Mouse (Mus musculus) forebrain, embryonic 10.5 days (tissue): Measurements from ENCODE around the gene Yipf4. TPM values are rescaled to one million over a fixed set of nuclear protein-coding genes. Genes with fewer than 3 reads are reported as not detected.

ENCODE experiments used
- DNase-seq: peaks from one replicate; pipeline ENCODE4 v3.0.0-alpha.2; 2017; ENCODE audit warnings: low spot score; ENCODE audit errors: extremely low spot score
- H3K27ac ChIP-seq: fragments of 300-500 bp; sonication (generic); 2 replicates; pipeline ENCODE4 v1.5.1; 2016; ENCODE audit warnings: mild to moderate bottlenecking
- H3K27me3 ChIP-seq: fragments of 300-500 bp; sonication (generic); 2 replicates; pipeline ENCODE4 v1.6.1; 2016; ENCODE audit warnings: mild to moderate bottlenecking; ENCODE audit not compliant: poor library complexity, severe bottlenecking
- H3K36me3 ChIP-seq: fragments of 300-500 bp; sonication (generic); replicated peaks from 2 replicates; pipeline ENCODE4 v1.6.1; 2016; ENCODE audit warnings: mild to moderate bottlenecking, moderate library complexity
- H3K4me1 ChIP-seq: fragments of 300-500 bp; sonication (generic); 2 replicates; pipeline ENCODE4 v1.6.1; 2016
- H3K4me3 ChIP-seq: fragments of 300-500 bp; sonication (generic); 2 replicates; pipeline ENCODE4 v1.5.1; 2016; ENCODE audit warnings: mild to moderate bottlenecking, moderate library complexity
- H3K9me3 ChIP-seq: fragments of 300-500 bp; sonication (generic); 2 replicates; pipeline ENCODE4 v1.6.1; 2016; ENCODE audit warnings: mild to moderate bottlenecking, moderate library complexity
- WGBS: fragments of 180-500 bp; shearing (Covaris S2); methylation state at CpG from one replicate; pipeline ENCODE4 v1.1.7; 2016; 5-methylcytosine and 5-hydroxymethylcytosine counted together
- polyA plus RNA-seq: library from polyadenylated mRNA; unstranded; fragments of >200 nt; fragmentation: Nextera tagmentation; extraction: Ambion mirVana; gene quantifications from 2 replicates; pipeline ENCODE4 v1.2.1, GENCODE M21; 2016

The Yipf4 gene
- polyA plus RNA-seq, 1 experiment from 2014 or later = 27.0 TPM

DNA sequence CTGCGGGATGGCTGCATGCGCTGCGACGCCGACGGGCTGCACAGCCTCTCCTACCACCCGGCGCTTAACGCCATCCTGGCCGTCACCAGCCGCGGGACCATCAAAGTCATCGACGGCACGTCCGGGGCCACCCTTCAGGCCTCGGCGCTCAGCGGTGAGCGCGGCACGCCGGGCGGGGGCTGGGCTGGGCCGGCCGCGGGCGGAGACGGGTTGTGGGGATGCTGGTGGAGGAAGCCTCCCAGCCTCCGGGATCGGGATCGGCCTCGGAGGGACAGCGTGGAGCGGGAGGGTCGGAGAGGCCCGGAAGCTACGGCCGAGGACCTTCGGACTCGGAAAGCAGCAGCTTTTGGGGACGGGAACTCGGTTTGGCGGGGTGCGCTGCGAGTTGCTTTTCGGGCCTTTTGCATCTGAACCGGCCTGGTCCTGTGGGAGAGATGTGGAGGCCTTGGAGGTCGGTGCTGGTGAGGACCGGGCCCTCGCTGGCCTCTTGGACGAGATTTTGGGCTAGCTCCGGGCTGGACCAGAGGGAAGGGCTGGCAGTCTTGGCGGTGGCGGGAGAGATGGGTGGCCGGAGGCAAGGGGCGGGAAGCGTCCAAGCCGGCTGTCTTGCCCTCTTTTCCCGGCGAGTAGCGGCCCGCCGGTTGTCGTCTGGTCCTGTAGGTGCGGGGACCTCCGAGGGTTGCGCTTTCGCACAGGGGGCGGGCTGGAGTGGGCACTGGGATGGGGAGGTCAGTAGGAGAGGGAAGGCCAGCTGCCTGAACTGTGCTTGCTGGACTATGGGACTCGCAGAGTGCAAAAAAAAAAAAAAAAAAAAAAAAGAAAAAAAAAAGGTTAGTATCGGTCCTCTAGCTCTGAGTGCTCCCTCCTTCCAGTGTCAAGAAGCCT lies 39.6 kb downstream of the Yipf4 start:
- Histone ChIP-seq H3K27ac (peak overlapping the region; percentile 98), H3K9me3 (no peaks in the 10 kb centered on the region), H3K27me3 (no peaks in the 10 kb centered on the region), H3K4me1 (peaks cover 28% of the 10 kb centered on the region), H3K36me3 (0 out of 2 replicates have a peak, but pooled peaks cover 5% of the 10 kb centered on the region), H3K4me3 (peak overlapping the region; percentile 98)
- under 1% methylated on average over 72 of the region's 72 CpGs for WGBS
- DNase-seq = no peak

DNA sequence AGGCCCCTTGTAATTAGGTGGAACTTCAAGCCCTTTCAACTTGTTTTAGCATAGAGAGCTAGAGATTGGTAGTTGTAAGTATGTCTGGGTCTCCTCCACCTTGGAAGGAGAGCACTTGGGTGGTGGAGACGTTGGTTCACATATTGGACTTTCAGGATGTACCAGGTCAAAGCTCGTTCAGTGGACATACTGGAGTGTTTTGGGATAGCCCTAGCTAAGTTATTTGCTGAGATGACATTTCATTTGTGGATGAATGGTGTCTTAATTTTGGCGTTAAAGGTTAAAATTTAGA lies 40.2 kb downstream of the Yipf4 start:
- 28% methylated on average over 3 of the region's 3 CpGs for WGBS
- Histone ChIP-seq H3K27ac (peak overlapping the region; percentile 98), H3K36me3 (0 out of 2 replicates have a peak, but pooled peaks cover 8% of the 10 kb centered on the region), H3K4me1 (peaks cover 28% of the 10 kb centered on the region), H3K9me3 (no peaks in the 10 kb centered on the region), H3K27me3 (no peaks in the 10 kb centered on the region), H3K4me3 (peak overlapping the region; percentile 98)
- DNase-seq = no peak

DNA sequence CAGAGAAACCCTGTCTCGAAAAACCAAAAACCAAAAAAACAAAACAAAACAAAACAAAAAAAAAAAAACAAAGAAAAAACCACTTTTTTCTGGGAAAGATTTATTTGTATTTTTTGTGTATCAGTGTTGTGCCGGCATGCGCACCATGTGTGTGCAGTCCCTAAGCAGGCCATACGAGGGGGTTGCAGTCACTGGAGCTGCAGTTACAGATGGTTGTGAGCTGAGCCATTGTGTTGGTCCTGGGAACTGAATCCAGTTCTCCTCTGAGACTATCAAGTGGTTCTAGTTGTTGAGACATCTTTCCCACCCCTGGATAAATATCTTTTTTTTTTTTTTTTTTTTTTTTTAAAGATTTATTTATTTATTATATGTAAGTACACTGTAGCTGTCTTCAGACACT lies 45.7 kb downstream of the Yipf4 start:
- no peak overlapping the region for H3K27ac ChIP-seq
- H3K4me1 ChIP-seq = peaks cover 9% of the 10 kb centered on the region
- 94% methylated on average over 4 of the region's 4 CpGs for whole genome bisulfite sequencing
- no peaks in the 10 kb centered on the region for H3K27me3 ChIP-seq
- no peak overlapping the region for H3K4me3 ChIP-seq
- peaks cover 23% of the 10 kb centered on the region for H3K36me3 ChIP-seq
- no peak for DNase-seq
- H3K9me3 ChIP-seq = no peaks in the 10 kb centered on the region

DNA sequence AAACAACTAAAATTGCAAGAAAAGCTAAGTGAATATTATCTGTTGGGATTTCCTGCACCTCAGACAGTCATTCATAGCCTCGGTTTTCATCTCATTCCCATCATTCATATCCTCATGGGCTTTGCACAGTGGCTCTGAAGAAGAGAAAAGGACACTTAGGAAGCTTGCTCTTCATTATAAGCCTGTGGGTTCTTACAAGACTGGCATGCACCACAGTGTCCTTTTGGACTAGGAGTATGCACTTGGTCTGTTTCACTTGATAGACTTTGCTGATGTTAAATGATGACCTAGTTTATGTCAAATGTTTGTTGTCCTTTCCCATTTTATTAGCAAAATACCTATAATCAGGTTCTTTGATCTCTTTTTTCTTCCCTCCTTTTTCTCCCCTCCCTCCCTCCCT lies 48.2 kb downstream of the Yipf4 start:
- Histone ChIP-seq H3K36me3 (peaks cover 35% of the 10 kb centered on the region), H3K4me3 (no peak overlapping the region), H3K4me1 (no peaks in the 10 kb centered on the region), H3K9me3 (no peaks in the 10 kb centered on the region), H3K27ac (no peak overlapping the region), H3K27me3 (no peaks in the 10 kb centered on the region)
- WGBS = 86% methylated on average over 1 of the region's 1 CpGs
- no peak for DNase-seq

DNA sequence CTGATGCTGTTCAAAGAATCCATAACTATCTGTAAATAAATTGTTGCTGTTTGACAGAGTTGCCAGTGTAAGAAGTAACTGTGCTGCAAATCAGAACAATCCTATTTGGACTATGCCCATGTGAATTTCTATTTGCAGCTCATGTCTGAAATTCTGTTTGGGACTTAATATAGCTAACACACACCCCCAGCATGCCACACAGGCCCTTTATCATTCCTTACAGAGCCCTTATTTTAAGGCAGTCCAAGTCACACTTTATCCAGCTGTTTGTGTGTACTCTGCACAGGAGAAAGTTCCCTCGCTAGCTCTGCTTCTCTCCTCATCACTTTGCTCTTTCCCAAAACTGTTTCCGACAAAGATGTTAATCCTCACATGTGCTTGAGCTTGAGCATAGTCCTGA lies 54.3 kb downstream of the Yipf4 start:
- Histone ChIP-seq H3K9me3 (no peaks in the 10 kb centered on the region), H3K27ac (no peak overlapping the region), H3K27me3 (no peaks in the 10 kb centered on the region), H3K4me3 (no peak overlapping the region), H3K4me1 (no peaks in the 10 kb centered on the region), H3K36me3 (peaks cover 77% of the 10 kb centered on the region)
- no peak for DNase-seq
- WGBS = 96% methylated on average over 2 of the region's 2 CpGs

Other genes starting within 250 kb of the Yipf4 start
- 89.7 and 95.9 TPM in 2 replicates for gene Memo1, start 194.0 kb upstream of the Yipf4 start, polyA plus RNA-seq
- gene Dpy30, start 165.5 kb upstream of the Yipf4 start, polyA plus RNA-seq = 303 TPM in 2 replicates
- gene Spast, start 150.5 kb upstream of the Yipf4 start, polyA plus RNA-seq = 12.6 and 12.7 TPM in 2 replicates
- 33.8 and 35.4 TPM in 2 replicates for gene Slc30a6, start 93.9 kb upstream of the Yipf4 start, polyA plus RNA-seq
- gene Nlrc4, start 30.4 kb upstream of the Yipf4 start, polyA plus RNA-seq = 0.12 and 0.26 TPM in 2 replicates
- gene Birc6, start 38.8 kb downstream of the Yipf4 start, polyA plus RNA-seq = 85.0 and 86.5 TPM in 2 replicates
- gene Ttc27, start 228.2 kb downstream of the Yipf4 start, polyA plus RNA-seq = 29.0 and 30.5 TPM in 2 replicates